Mouse (Mus musculus): ENCODE data around the gene Fam155a.

Gene Fam155a

GRCm38 (mm10) chr8:9180686-9181315 is 590.2 kb downstream of the Fam155a start:
- no peak for DNase-seq (ENCODE audit: low spot score in 2 of 2)

GRCm38 (mm10) chr8:9176974-9177373 is 594.0 kb downstream of the Fam155a start:
- DNase-seq (ENCODE audit: low spot score in 2 of 2): no peak

- DNase-seq (ENCODE audit: low spot score in 2 of 2): peak in 1 of 2 experiments; percentile 40
These were observed 595.9 kb downstream of the Fam155a start for GRCm38 (mm10) chr8:9174865-9175565.

- no peak for DNase-seq (ENCODE audit: low spot score in 2 of 2)
These were observed 599.1 kb downstream of the Fam155a start for GRCm38 (mm10) chr8:9171848-9172247.

GRCm38 (mm10) chr8:9167995-9168394 is 603.0 kb downstream of the Fam155a start:
- DNase-seq (ENCODE audit: low spot score in 2 of 2): no peak

- DNase-seq (ENCODE audit: low spot score in 2 of 2): no peak
These were observed 609.4 kb downstream of the Fam155a start for GRCm38 (mm10) chr8:9161606-9162005.

- no peak for DNase-seq (ENCODE audit: low spot score in 2 of 2)
These were observed 611.6 kb downstream of the Fam155a start for GRCm38 (mm10) chr8:9159322-9159721.

- DNase-seq (ENCODE audit: low spot score in 2 of 2): no peak
These were observed 612.3 kb downstream of the Fam155a start for GRCm38 (mm10) chr8:9158652-9159051.

GRCm38 (mm10) chr8:9157141-9157781 is 613.7 kb downstream of the Fam155a start:
- no peak for DNase-seq (ENCODE audit: low spot score in 2 of 2)
